Mouse (Mus musculus): ENCODE data around the gene Atp2a1. TPM values are rescaled to one million over a fixed set of nuclear protein-coding genes. Genes with fewer than 3 reads are reported as not detected.

The Atp2a1 gene
- total RNA-seq, 2 experiments from 2014 or later, result 0.55 to 0.63 TPM

DNA sequence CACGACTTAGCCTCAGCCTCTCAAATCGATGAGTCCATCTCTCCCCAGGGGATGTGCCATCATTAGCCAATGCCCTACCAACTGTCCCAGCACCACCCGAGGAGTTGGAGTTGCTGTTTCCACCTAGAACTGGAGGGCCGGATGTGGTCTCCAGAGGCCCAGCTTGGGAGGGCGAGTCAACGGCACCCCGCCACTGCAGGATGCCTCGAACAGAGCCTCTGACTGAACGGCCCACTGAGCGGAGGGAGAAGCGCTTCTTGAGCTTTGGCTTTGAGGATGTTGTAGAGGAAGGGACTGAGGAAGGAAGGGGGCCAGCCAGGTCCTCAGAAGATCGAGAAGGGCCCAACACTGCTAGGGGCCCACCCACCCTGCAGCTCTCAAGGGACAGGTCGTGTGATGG lies 9.4 kb upstream of the Atp2a1 start:
- DNase-seq, result no peak

DNA sequence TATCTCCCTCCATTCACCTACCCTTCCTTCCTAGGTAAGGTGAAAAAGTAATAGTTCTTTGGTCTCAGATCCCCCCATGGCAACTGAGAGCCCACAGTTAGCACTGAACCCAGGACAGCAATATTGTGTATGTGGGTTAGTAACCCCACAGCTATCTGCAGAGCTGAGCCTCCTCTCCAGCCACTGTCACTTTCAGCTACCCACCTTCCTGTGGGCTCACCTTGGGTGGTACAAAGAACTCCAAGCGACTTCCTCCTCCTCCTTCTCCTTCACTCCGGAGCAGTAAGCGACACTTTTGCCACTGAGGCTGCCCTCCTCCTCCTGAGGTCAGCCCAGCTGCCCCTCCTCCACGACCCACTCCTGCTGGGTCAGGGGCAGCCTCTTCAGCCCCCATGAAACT lies 8.9 kb upstream of the Atp2a1 start:
- no peak for DNase-seq

DNA sequence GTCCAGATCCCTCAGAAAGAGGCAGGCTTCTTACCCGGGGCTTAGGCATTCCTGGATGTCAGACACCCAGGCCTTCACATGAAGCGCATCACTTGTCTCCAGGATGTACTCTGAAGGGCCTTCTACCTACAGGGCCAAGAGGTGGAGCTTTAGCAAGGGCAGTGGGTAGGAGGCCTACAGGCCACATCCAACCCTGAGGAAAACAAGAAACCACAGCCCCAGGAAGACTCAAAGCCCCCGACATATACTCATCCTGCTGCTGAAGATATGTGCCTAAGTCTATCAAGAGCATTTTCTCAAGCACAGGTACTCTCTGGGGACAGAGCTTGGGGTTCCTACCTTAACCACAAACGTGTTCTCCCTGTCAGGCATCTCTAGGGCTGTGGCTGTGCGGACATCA lies 8.5 kb upstream of the Atp2a1 start:
- DNase-seq, result no peak

GRCm38 (mm10) chr7:126470077-126470476 lies 7.2 kb upstream of the Atp2a1 start:
- no peak for DNase-seq

- DNase-seq, result no peak
Observed at GRCm38 (mm10) chr7:126467834-126468627, 5.1 kb upstream of the Atp2a1 start.

- DNase-seq, result no peak
Observed at GRCm38 (mm10) chr7:126467271-126467670, 4.4 kb upstream of the Atp2a1 start.

GRCm38 (mm10) chr7:126466707-126467106 lies 3.8 kb upstream of the Atp2a1 start:
- DNase-seq, result no peak

- DNase-seq, result no peak
Observed at GRCm38 (mm10) chr7:126466116-126466515, 3.2 kb upstream of the Atp2a1 start.

- DNase-seq, result no peak
Observed at GRCm38 (mm10) chr7:126465246-126466030, 2.5 kb upstream of the Atp2a1 start.

DNA sequence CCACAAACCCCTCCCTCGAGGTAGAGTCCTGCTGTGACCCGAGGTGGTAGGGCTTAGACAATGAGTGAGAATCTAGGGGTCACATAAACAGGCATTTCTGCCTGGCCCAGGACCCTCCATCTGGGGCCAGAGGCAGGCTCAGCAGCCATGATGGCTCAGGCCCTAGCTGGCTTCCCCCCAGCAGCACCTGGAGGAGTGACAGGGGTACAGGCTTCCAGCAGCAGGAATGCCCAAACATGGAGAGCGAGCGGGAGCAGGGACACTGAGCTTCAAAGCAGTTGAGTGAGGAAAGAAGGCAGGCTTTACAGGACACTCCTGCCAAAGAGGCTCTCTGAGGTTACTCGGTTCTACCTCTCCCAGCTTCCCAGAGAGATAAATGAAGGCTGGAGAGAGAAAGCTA lies 1.9 kb upstream of the Atp2a1 start:
- DNase-seq, result no peak

DNA sequence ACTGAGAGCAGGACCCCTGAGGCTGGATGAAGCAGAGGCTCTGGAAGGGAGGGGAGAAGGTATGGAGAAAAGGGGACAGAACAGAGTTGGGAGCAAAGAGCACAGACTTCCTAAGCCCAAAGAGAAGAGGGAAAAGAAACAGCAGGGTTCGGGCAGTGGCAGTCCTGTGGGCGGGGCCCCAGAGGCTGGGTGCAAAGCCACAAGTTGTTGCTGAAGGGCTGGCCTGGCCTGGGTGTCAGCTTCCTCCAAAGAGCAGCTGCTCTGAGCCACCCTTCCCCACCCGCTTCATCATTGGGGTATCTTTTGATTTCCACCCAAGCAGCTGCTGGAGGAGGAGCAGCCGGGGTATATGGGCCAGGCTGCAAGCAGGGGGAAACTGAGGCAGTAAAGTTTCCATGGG lies 1.2 kb upstream of the Atp2a1 start:
- DNase-seq, result no peak

DNA sequence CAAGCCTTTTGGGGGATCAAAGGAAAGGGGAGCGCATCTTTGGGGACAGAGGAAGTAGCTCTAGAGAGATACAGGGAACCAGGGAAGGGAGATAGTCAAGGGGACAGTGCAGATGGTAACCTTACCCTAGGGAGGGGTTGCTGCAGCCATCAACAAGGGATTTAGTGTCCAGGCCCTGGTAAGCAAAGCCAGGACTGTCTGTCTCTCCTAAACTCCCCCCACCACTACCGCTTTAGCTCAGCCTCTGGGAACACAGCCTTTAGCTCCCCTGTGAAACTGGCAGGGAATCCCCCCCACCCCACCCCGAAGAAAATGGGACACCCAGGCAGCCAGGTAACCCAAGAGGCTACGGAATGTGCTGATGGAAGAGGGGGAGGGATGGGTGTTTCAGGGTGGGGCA lies 639 bp upstream of the Atp2a1 start:
- DNase-seq, result no peak

DNA sequence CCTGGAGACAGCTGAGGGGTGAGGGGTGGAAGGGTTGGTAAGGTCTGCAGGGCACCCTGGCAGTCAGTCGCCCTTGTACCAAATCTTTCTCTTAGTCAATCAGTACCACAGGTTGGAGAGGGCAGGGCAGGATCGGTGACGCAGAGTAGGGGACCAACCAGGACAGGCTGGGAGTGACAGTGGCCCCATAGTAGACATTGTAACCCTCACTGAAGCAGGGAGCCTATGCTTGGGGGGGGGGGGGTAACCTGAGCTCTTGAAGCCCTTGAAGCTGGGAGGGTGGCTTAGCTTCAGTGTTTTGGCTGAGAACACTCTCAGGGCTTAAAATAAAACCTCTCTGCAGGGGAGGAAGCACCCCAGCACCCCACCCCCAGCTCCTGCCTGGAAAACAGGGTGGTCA lies 1.3 kb downstream of the Atp2a1 start:
- DNase-seq, result no peak

DNA sequence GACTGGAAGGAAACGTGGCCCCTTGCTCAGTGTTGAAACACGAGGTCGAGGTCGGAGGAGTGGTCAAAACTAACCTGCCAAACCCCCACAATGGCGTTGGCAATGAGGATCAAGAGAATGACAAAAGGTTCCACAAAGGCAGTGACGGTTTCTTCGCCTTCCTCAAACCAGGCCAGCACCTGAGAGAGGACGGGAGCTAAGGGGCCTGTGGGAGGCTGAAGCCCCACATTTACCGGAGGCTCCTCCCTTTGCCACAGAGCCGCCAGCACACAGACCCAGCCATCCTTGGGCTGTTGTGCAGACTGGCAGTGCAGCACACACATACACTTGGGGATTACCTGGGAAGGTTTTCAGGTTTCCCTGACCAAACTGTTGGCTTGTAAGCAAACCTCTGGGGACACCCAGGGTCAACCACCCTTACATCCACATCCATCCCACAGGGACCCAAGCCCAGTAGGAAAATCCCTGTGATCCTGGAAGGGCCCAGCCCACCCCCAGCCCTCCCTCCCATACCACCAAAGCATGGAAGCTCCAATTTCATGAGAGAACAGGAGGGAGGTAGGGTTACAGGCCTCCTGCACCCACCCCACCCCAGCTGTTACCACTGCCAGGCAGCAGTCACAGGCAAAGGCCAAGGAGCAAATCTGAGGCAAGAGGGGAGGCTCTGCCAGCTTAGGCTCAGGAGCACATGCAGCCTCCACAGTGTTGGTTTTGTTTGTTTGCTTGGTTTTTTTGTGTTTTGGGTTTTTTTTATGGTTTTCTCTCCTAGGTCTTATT lies 2.1 kb downstream of the Atp2a1 start:
- DNase-seq, result no peak

DNA sequence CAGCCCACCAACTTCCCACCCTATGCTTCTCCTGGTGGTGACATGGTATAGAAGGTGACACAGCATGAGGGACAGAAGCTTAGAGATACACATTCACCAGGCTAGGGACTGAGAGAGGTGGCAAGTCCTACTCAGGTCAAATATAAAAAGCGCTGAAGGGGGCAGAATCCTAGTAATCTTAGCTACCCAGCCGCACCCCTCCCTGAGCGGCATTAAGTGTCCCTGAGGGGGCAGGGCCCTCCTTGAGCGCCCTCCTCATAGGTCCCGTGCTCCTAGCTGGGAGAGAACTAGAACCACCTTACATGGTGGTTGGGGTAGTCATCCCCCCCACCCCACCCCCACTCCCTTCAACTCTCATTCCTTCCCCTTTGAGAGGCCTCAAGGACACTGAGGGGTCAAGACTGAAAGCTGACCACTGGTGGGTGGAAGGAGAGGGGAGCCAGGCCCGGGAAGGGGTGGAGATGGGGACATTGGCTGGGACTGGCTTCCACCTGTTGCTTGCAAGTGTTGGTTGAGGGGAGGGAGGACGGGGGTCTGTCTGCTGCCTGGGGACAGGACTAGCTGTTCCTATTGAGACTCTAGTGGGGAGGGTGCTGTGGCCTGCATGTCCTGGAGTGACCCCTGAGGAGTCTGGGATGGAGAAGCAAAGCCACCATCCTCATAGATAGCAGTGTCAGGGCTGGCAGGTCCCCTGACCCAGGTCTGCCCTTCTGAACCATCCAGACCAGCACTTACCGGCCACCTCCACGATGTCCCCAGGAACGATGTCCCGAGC lies 3.9 kb downstream of the Atp2a1 start:
- no peak for DNase-seq

DNA sequence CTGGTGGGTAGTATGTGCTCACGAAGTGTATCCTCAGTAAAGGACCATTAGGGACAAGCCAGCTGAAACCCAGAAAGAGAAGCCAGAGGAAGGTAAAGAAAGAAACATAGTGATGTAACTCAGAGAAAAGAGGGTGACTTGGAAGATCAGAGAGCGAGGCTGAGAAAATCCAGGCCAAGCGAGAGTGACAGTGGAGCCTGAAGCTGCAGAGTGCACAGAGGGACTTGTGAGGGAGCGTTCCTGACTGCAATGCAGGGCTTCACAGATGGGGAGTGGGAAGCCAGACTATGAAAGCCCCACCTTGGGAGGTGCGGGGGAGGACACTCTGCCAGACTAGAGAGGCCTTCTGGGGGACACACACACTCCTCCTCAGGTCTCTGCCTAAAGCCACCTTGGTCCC lies 4.7 kb downstream of the Atp2a1 start:
- DNase-seq, result no peak

DNA sequence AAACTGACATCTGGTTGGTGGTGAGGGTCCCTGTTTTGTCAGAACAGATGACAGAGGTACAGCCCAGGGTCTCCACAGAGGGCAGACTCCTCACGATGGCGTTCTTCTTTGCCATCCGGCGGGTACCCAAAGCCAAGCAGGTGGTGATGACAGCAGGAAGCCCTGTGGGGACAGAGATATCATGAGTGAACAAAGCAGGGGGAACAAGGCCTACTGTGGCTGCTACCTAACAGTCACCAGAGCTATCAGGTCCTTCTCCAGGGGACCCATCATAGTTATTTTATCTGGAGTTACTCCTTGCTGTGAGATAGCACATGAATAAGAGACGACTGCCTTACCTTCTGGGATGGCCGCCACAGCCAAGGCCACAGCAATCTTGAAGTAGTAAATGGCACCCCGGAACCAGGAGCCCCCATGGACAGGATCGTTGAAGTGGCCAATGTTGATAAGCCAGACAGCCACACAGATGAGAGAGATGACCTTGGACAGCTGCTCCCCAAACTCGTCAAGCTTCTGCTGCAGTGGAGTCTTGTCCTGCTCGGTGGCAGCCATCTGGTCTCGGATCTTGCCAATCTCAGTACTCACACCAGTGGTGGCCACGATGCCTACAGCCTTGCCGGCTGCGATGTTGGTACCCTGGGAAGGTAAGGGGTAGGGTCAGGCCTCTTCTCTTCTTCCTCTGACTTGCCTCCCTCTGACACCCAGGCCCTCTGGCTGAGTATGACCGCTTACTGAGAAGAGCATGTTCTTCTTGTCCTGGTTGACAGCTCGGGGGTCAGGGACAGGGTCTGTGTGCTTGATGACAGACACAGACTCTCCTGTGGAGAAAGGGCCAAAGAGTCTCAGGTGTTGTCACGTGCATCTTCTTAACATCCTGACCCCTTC lies 6.3 kb downstream of the Atp2a1 start:
- no peak for DNase-seq

DNA sequence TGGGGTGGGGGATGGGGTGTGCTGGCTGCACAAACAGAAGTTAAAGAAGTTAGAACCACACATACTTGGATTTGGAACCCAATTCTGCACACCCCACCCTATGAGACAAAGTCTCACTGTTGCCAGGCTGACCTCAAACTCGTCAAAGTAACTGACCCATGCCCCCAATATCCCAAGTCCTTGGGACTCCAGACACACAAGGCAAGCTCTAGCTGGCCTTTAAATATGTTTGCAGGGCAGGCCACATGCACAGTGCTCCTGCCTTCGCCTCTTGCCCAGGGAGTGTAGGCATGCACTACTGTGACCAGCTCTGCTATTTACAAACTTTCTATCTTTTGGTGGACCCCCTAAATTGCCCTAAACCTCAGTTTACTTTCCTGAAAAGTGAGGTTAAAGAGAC lies 7.7 kb downstream of the Atp2a1 start:
- no peak for DNase-seq

GRCm38 (mm10) chr7:126453861-126454260 lies 9.0 kb downstream of the Atp2a1 start:
- DNase-seq, result no peak

DNA sequence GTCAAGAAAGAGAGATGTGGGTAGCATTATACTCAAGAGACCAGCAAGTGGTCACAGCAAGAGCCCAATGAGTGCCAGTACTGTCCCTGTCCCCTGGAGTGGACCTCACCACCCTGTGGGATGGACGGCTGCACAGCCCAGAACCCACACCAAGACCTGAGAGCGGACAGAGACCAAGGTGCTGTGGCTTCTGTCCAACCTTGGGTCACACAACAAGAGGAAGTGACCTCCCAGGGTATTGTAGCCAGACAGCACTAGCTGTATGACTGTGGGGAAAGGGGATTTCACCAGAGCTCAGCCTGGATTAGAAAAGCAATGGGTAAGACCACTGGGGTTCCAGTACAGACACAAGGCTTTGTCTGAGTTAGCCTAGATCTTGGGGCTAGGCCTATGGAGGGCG lies 10.7 kb downstream of the Atp2a1 start:
- no peak for DNase-seq

DNA sequence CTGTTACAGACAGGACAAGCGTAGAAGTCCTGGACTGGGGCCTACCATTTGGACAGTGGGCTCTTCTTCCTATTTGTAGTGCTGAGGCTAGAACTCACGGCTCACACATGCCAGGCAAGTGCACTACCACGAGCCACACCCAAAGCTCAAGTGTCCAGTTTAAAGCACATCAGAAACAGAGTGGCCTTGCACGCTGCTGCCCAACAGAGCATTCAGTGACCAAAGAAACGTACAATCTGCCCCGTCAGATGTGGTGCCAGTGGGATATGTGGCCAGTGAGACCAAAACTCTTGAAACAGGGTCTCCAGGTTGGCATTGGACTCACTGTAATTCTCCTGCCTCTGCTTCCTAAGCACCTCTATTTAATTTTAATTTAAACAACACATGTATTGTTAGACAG lies 12.3 kb downstream of the Atp2a1 start:
- DNase-seq, result no peak

Data from layer of hippocampus, postnatal 36 days (tissue).